Mouse (Mus musculus): Measurements from ENCODE around the gene Rab11fip4. TPM values are rescaled to one million over a fixed set of nuclear protein-coding genes. Genes with fewer than 3 reads are reported as not detected.

The Rab11fip4 gene
- total RNA-seq, 1 experiment, result 13.6 TPM

GRCm38 (mm10) chr11:79610454-79610853 is 19.4 kb downstream of the Rab11fip4 start:
- no peak overlapping the region for H3K9ac ChIP-seq (ENCODE audit: insufficient read depth, low read depth, low read length, poor library complexity, severe bottlenecking)
- in situ Hi-C loops (cut with MboI; ENCODE audit: low sequenced_read_pairs in 2 of 2, unreplicated experiment in 2 of 2), result no loop called here
- H3K27ac ChIP-seq (ENCODE audit: insufficient read depth, low read depth, low read length, poor library complexity, severe bottlenecking), result no peak overlapping the region
- TF ChIP-seq ZC3H11A (IDR thresholded peaks at IDR 0.05; ENCODE audit: borderline replicate concordance, low read depth, low read length) (no peak), CHD2 (IDR thresholded peaks at IDR 0.05; ENCODE audit: low read depth, low read length) (no peak), ZNF384 (IDR thresholded peaks at IDR 0.05; ENCODE audit: low read depth, low read length) (no peak), HCFC1 (IDR thresholded peaks at IDR 0.05; ENCODE audit: borderline replicate concordance, insufficient read depth, low read length) (no peak), MAFK (IDR thresholded peaks at IDR 0.05; ENCODE audit: insufficient read depth, low read depth, low read length) (no peak)
- no peak overlapping the region for H3K4me3 ChIP-seq (ENCODE audit: insufficient read depth in 1 of 2, low read depth in 1 of 2, low read length in 2 of 2, poor library complexity in 1 of 2, severe bottlenecking in 1 of 2)
- H3K36me3 ChIP-seq (ENCODE audit: control insufficient read depth, insufficient read depth, low read length, poor library complexity, severe bottlenecking), result no peaks in the 10 kb centered on the region
- no peak for DNase-seq (ENCODE audit: low read depth, low spot score)
- H3K4me1 ChIP-seq (ENCODE audit: control insufficient read depth in 2 of 2, insufficient read depth in 2 of 2, low read length in 2 of 2, poor library complexity in 1 of 2), result peaks cover 2 to 41% of the 10 kb centered on the region in 2 experiments; a peak in 2 of 4 replicates
- no peaks in the 10 kb centered on the region for H3K9me3 ChIP-seq (ENCODE audit: control insufficient read depth, insufficient read depth, low read depth, low read length)

GRCm38 (mm10) chr11:79611011-79611666 is 20.1 kb downstream of the Rab11fip4 start:
- H3K27ac ChIP-seq (ENCODE audit: insufficient read depth, low read depth, low read length, poor library complexity, severe bottlenecking), result no peak overlapping the region
- no peak overlapping the region for H3K4me3 ChIP-seq (ENCODE audit: insufficient read depth in 1 of 2, low read depth in 1 of 2, low read length in 2 of 2, poor library complexity in 1 of 2, severe bottlenecking in 1 of 2)
- H3K4me1 ChIP-seq (ENCODE audit: control insufficient read depth in 2 of 2, insufficient read depth in 2 of 2, low read length in 2 of 2, poor library complexity in 1 of 2), result peaks cover 2 to 41% of the 10 kb centered on the region in 2 experiments; a peak in 2 of 4 replicates
- in situ Hi-C loops (cut with MboI; ENCODE audit: low sequenced_read_pairs in 2 of 2, unreplicated experiment in 2 of 2), result no loop called here
- no peaks in the 10 kb centered on the region for H3K36me3 ChIP-seq (ENCODE audit: control insufficient read depth, insufficient read depth, low read length, poor library complexity, severe bottlenecking)
- H3K9ac ChIP-seq (ENCODE audit: insufficient read depth, low read depth, low read length, poor library complexity, severe bottlenecking), result no peak overlapping the region
- TF ChIP-seq CHD2 (IDR thresholded peaks at IDR 0.05; ENCODE audit: low read depth, low read length) (no peak), ZNF384 (IDR thresholded peaks at IDR 0.05; ENCODE audit: low read depth, low read length) (no peak), ZC3H11A (IDR thresholded peaks at IDR 0.05; ENCODE audit: borderline replicate concordance, low read depth, low read length) (no peak), HCFC1 (IDR thresholded peaks at IDR 0.05; ENCODE audit: borderline replicate concordance, insufficient read depth, low read length) (no peak), MAFK (IDR thresholded peaks at IDR 0.05; ENCODE audit: insufficient read depth, low read depth, low read length) (no peak)
- H3K9me3 ChIP-seq (ENCODE audit: control insufficient read depth, insufficient read depth, low read depth, low read length), result no peaks in the 10 kb centered on the region
- DNase-seq (ENCODE audit: low read depth, low spot score), result no peak

- in situ Hi-C loops (cut with MboI; ENCODE audit: low sequenced_read_pairs in 2 of 2, unreplicated experiment in 2 of 2), result no loop called here
- no peaks in the 10 kb centered on the region for H3K36me3 ChIP-seq (ENCODE audit: control insufficient read depth, insufficient read depth, low read length, poor library complexity, severe bottlenecking)
- H3K27ac ChIP-seq (ENCODE audit: insufficient read depth, low read depth, low read length, poor library complexity, severe bottlenecking), result no peak overlapping the region
- DNase-seq (ENCODE audit: low read depth, low spot score), result no peak
- no peak overlapping the region for H3K9ac ChIP-seq (ENCODE audit: insufficient read depth, low read depth, low read length, poor library complexity, severe bottlenecking)
- H3K4me3 ChIP-seq (ENCODE audit: insufficient read depth in 1 of 2, low read depth in 1 of 2, low read length in 2 of 2, poor library complexity in 1 of 2, severe bottlenecking in 1 of 2), result no peak overlapping the region
- no peak for TF ChIP-seq ZNF384 (IDR thresholded peaks at IDR 0.05; ENCODE audit: low read depth, low read length)
- TF ChIP-seq ZC3H11A (IDR thresholded peaks at IDR 0.05; ENCODE audit: borderline replicate concordance, low read depth, low read length), result no peak
- no peak for TF ChIP-seq MAFK (IDR thresholded peaks at IDR 0.05; ENCODE audit: insufficient read depth, low read depth, low read length)
- no peak for TF ChIP-seq CHD2 (IDR thresholded peaks at IDR 0.05; ENCODE audit: low read depth, low read length)
- no peak for TF ChIP-seq HCFC1 (IDR thresholded peaks at IDR 0.05; ENCODE audit: borderline replicate concordance, insufficient read depth, low read length)
- H3K4me1 ChIP-seq (ENCODE audit: control insufficient read depth in 2 of 2, insufficient read depth in 2 of 2, low read length in 2 of 2, poor library complexity in 1 of 2), result peaks cover 2 to 41% of the 10 kb centered on the region in 2 experiments; a peak in 2 of 4 replicates
- no peaks in the 10 kb centered on the region for H3K9me3 ChIP-seq (ENCODE audit: control insufficient read depth, insufficient read depth, low read depth, low read length)
Observed at GRCm38 (mm10) chr11:79612046-79612600, 21.1 kb downstream of the Rab11fip4 start.

- no peak for TF ChIP-seq HCFC1 (IDR thresholded peaks at IDR 0.05; ENCODE audit: borderline replicate concordance, insufficient read depth, low read length)
- TF ChIP-seq ZNF384 (IDR thresholded peaks at IDR 0.05; ENCODE audit: low read depth, low read length), result no peak
- no peak for TF ChIP-seq ZC3H11A (IDR thresholded peaks at IDR 0.05; ENCODE audit: borderline replicate concordance, low read depth, low read length)
- Histone ChIP-seq H3K9me3 (ENCODE audit: control insufficient read depth, insufficient read depth, low read depth, low read length) (no peaks in the 10 kb centered on the region), H3K4me1 (ENCODE audit: control insufficient read depth in 2 of 2, insufficient read depth in 2 of 2, low read length in 2 of 2, poor library complexity in 1 of 2) (peaks cover 2 to 41% of the 10 kb centered on the region in 2 experiments; a peak in 2 of 4 replicates), H3K4me3 (ENCODE audit: insufficient read depth in 1 of 2, low read depth in 1 of 2, low read length in 2 of 2, poor library complexity in 1 of 2, severe bottlenecking in 1 of 2) (no peak overlapping the region), H3K36me3 (ENCODE audit: control insufficient read depth, insufficient read depth, low read length, poor library complexity, severe bottlenecking) (no peaks in the 10 kb centered on the region), H3K27ac (ENCODE audit: insufficient read depth, low read depth, low read length, poor library complexity, severe bottlenecking) (no peak overlapping the region), H3K9ac (ENCODE audit: insufficient read depth, low read depth, low read length, poor library complexity, severe bottlenecking) (no peak overlapping the region)
- in situ Hi-C loops (cut with MboI; ENCODE audit: low sequenced_read_pairs in 2 of 2, unreplicated experiment in 2 of 2), result no loop called here
- no peak for DNase-seq (ENCODE audit: low read depth, low spot score)
Observed at GRCm38 (mm10) chr11:79613084-79613483, 22.1 kb downstream of the Rab11fip4 start.

Data from ES-E14 (cell line).